Comparison of ENCODE assay signal across 8 mouse cellular contexts in genomic region chr2:151544673-151545072, GRCm38 (mm10). TPM values are rescaled to one million over a fixed set of nuclear protein-coding genes. Genes with fewer than 3 reads are reported as not detected.
DNase-seq lines count a peak whose midpoint lies in the region; ATAC-seq and TF ChIP-seq lines count a peak whose summit lies in the region.

No protein-coding gene starts in this region.

- H3K27ac ChIP-seq in kidney, postnatal 0 days = no peak overlapping the region
- peak overlapping the region; percentile 47; the same call in 1 of the 2 replicates for H3K27ac ChIP-seq in cortical plate, adult 2 months (ENCODE audit: insufficient read depth, low read length)
- no peak overlapping the region for H3K27ac ChIP-seq in hindbrain, embryonic 12.5 days
- H3K27ac ChIP-seq in midbrain, embryonic 16.5 days (ENCODE audit: low read length) = no peak overlapping the region

- no peak for TF ChIP-seq CTCF in kidney, postnatal 0 days (IDR thresholded peaks at IDR 0.05; ENCODE audit: low read depth)
- no peak for TF ChIP-seq CTCF in cortical plate, adult 2 months (IDR thresholded peaks at IDR 0.05; ENCODE audit: extremely low read depth, insufficient read depth, low read length)

- no peaks in the 10 kb centered on the region for H3K9me3 ChIP-seq in kidney, postnatal 0 days (replicated peaks; ENCODE audit: low read length)
- no peaks in the 10 kb centered on the region for H3K9me3 ChIP-seq in hindbrain, embryonic 12.5 days (replicated peaks)
- no peaks in the 10 kb centered on the region for H3K9me3 ChIP-seq in midbrain, embryonic 16.5 days (replicated peaks; ENCODE audit: control insufficient read depth, low read length, poor library complexity, severe bottlenecking)

- 53% methylated on average over 6 of the region's 6 CpGs for WGBS in kidney, postnatal 0 days
- 58% methylated on average over 6 of the region's 6 CpGs for WGBS in hindbrain, embryonic 12.5 days
- WGBS in midbrain, embryonic 16.5 days = 51% methylated on average over 6 of the region's 6 CpGs

- peak overlapping the region; percentile 8; the same call in 1 of the 2 replicates for H3K4me3 ChIP-seq in kidney, postnatal 0 days (replicated peaks; ENCODE audit: low read depth, low read length)
- peak overlapping the region; percentile 86 for H3K4me3 ChIP-seq in cortical plate, adult 2 months (ENCODE audit: insufficient read depth, low read length)
- 0 out of 2 replicates have a peak overlapping the region, but pooled peaks have one; percentile 78 for H3K4me3 ChIP-seq in hindbrain, embryonic 12.5 days
- H3K4me3 ChIP-seq in midbrain, embryonic 16.5 days (ENCODE audit: low read depth, low read length) = no peak overlapping the region

- no peak overlapping the region for H3K9ac ChIP-seq in kidney, postnatal 0 days (ENCODE audit: low read depth, low read length)
- 0 out of 2 replicates have a peak overlapping the region, but pooled peaks have one; percentile 6 for H3K9ac ChIP-seq in hindbrain, embryonic 12.5 days
- no peak overlapping the region for H3K9ac ChIP-seq in midbrain, embryonic 16.5 days (ENCODE audit: low read depth, low read length)

- DNase-seq in kidney, postnatal 0 days (ENCODE audit: low spot score) = no peak
- DNase-seq in kidney, postnatal 4 days = no peak
- DNase-seq in ovary, adult 18-20 months (ENCODE audit: low spot score) = no peak
- DNase-seq in kidney, adult 9 months = no peak

- ATAC-seq in kidney, postnatal 0 days (replicated peaks; ENCODE audit: low FRiP score, low read depth) = no peak
- ATAC-seq in hindbrain, embryonic 12.5 days (ENCODE audit: low FRiP score) = no peak
- ATAC-seq in midbrain, embryonic 16.5 days = no peak
- ATAC-seq in erythroblast, adult 5-6 weeks (replicated peaks; ENCODE audit: low FRiP score, poor library complexity, severe bottlenecking) = no peak

- no peak for TF ChIP-seq POLR2A in cortical plate, adult 2 months (IDR thresholded peaks at IDR 0.05; ENCODE audit: extremely low read depth, insufficient read depth, low read length)

- no peaks in the 10 kb centered on the region for H3K27me3 ChIP-seq in kidney, postnatal 0 days (ENCODE audit: insufficient read depth, low read length)
- H3K27me3 ChIP-seq in hindbrain, embryonic 12.5 days = no peaks in the 10 kb centered on the region
- no peaks in the 10 kb centered on the region for H3K27me3 ChIP-seq in midbrain, embryonic 16.5 days (ENCODE audit: control insufficient read depth, insufficient read depth, low read depth, low read length)

- peak overlapping the region; percentile 92 for H3K4me2 ChIP-seq in kidney, postnatal 0 days (ENCODE audit: low read length)
- peak overlapping the region; percentile 80 for H3K4me2 ChIP-seq in hindbrain, embryonic 12.5 days (replicated peaks)
- H3K4me2 ChIP-seq in midbrain, embryonic 16.5 days (ENCODE audit: low read length) = peak overlapping the region; percentile 91

- peaks cover 31% of the 10 kb centered on the region for H3K4me1 ChIP-seq in kidney, postnatal 0 days (replicated peaks; ENCODE audit: insufficient read depth, low read length)
- H3K4me1 ChIP-seq in cortical plate, adult 2 months (ENCODE audit: control insufficient read depth, insufficient read depth, low read length) = peaks cover 13% of the 10 kb centered on the region
- peaks cover 30% of the 10 kb centered on the region for H3K4me1 ChIP-seq in hindbrain, embryonic 12.5 days
- peaks cover 34% of the 10 kb centered on the region for H3K4me1 ChIP-seq in midbrain, embryonic 16.5 days (ENCODE audit: control insufficient read depth, insufficient read depth, low read length)

- peaks cover 9% of the 10 kb centered on the region; the same call in 1 of the 2 replicates for H3K36me3 ChIP-seq in kidney, postnatal 0 days (ENCODE audit: insufficient read depth, low read length)
- H3K36me3 ChIP-seq in hindbrain, embryonic 12.5 days = peaks cover 37% of the 10 kb centered on the region
- peaks cover 4% of the 10 kb centered on the region; the same call in 1 of the 2 replicates for H3K36me3 ChIP-seq in midbrain, embryonic 16.5 days (ENCODE audit: control insufficient read depth, insufficient read depth, low read length)

RNA-seq across cellular contexts. Expression of gene Fkbp1a, which starts 2.4 kb away (rescaled TPM):
- polyA plus RNA-seq in kidney, postnatal 0 days (2015; fragmentation: Nextera tagmentation; extraction: Ambion mirVana) = 534 and 595 TPM in 2 replicates
- polyA plus RNA-seq in cortical plate, adult 2 months (2012; rRNA removed) = 475 and 493 TPM in 2 replicates
- 534 and 556 TPM in 2 replicates for polyA plus RNA-seq in hindbrain, embryonic 12.5 days (2016; fragmentation: Nextera tagmentation; extraction: Ambion mirVana)
- 568 and 608 TPM in 2 replicates for polyA plus RNA-seq in midbrain, embryonic 16.5 days (2015; fragmentation: Nextera tagmentation; extraction: Ambion mirVana)
- 11.3 and 18.0 TPM in 2 replicates for total RNA-seq in erythroblast, adult 5-6 weeks (2015; ENCODE audit: low replicate concordance)
- 1.3 and 2.8 TPM in 2 replicates for total RNA-seq in erythroblast, adult 5-6 weeks (2017; ENCODE audit: low replicate concordance)

RNA-seq across cellular contexts. Expression of gene Sdcbp2, which starts 27.7 kb away (rescaled TPM):
- polyA plus RNA-seq in kidney, postnatal 0 days (2015; fragmentation: Nextera tagmentation; extraction: Ambion mirVana) = 1.9 and 2.0 TPM in 2 replicates
- polyA plus RNA-seq in cortical plate, adult 2 months (2012; rRNA removed) = 1.8 TPM in 2 replicates
- polyA plus RNA-seq in hindbrain, embryonic 12.5 days (2016; fragmentation: Nextera tagmentation; extraction: Ambion mirVana) = 0.22 and 0.50 TPM in 2 replicates
- 0.98 and 1.1 TPM in 2 replicates for polyA plus RNA-seq in midbrain, embryonic 16.5 days (2015; fragmentation: Nextera tagmentation; extraction: Ambion mirVana)
- not detected in 2 replicates for total RNA-seq in erythroblast, adult 5-6 weeks (2015; ENCODE audit: low replicate concordance)
- total RNA-seq in erythroblast, adult 5-6 weeks (2017; ENCODE audit: low replicate concordance) = not detected in 2 replicates

RNA-seq across cellular contexts. Expression of gene Nsfl1c, which starts 50.7 kb away (rescaled TPM):
- 179 and 190 TPM in 2 replicates for polyA plus RNA-seq in kidney, postnatal 0 days (2015; fragmentation: Nextera tagmentation; extraction: Ambion mirVana)
- polyA plus RNA-seq in cortical plate, adult 2 months (2012; rRNA removed) = 123 and 126 TPM in 2 replicates
- 258 and 282 TPM in 2 replicates for polyA plus RNA-seq in hindbrain, embryonic 12.5 days (2016; fragmentation: Nextera tagmentation; extraction: Ambion mirVana)
- polyA plus RNA-seq in midbrain, embryonic 16.5 days (2015; fragmentation: Nextera tagmentation; extraction: Ambion mirVana) = 291 and 304 TPM in 2 replicates
- 4.8 and 16.1 TPM in 2 replicates for total RNA-seq in erythroblast, adult 5-6 weeks (2015; ENCODE audit: low replicate concordance)
- 14.5 and 15.8 TPM in 2 replicates for total RNA-seq in erythroblast, adult 5-6 weeks (2017; ENCODE audit: low replicate concordance)
